Mouse (Mus musculus): Measurements from ENCODE around the gene Nabp2.

- no peak for TF ChIP-seq CTCF (IDR thresholded peaks at IDR 0.05; ENCODE audit: borderline replicate concordance, insufficient read depth, low read depth, low read length)
- TF ChIP-seq POLR2A (IDR thresholded peaks at IDR 0.05; ENCODE audit: borderline replicate concordance, insufficient read depth, low read length) = no peak
These were observed 2.4 kb downstream of the Nabp2 start for GRCm38 (mm10) chr10:128408591-128409535.
